Mouse (Mus musculus) heart, adult 11 months (tissue): ENCODE measurements around the gene Snai1.

Experiments
- DNase-seq: peaks from one replicate; pipeline ENCODE4 v3.0.0; 2022

The Snai1 gene

DNA sequence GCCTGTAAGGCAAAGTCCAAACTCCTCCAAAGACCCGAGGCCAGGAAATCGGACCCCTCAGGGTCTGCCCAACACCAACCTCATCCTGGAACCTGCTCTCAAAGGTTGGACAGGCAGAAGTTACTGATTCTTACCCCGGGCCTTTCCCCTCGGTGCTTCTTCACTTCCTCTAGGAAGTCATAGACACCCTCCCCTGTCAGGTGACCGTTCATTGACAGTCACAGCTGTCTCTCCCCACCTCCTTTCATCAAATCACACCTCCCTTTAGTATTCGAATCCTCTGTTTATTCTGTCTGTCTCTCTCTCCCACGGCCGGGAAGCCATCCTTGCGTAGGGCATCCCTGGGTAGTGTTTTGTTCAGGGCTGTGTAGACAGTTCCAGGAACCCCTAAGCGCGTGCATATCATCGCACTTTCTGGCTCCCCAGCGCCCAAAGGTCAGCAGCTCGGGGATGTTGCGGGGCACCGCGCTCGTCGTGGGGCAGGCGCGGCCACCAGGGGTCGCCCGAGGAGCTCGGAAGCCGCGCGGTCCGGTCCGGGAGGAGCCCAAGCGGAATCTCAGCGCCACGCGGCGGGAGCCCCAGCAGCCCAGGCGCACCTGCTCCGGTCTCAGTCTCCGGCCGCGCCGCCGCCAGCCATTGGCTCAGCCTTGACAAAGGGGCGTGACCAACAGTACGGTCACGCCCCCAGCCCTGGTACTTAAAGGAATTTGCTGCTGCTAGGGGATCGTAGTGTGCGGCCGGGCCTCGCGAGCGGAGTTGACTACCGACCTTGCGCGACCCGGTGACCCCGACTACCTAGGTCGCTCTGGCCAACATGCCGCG, at the start of gene Snai1:
TSS of gene Snai1 (plus strand) at position 720 of the 822 bp plus-strand sequence.
- peak; percentile 100 for DNase-seq

DNA sequence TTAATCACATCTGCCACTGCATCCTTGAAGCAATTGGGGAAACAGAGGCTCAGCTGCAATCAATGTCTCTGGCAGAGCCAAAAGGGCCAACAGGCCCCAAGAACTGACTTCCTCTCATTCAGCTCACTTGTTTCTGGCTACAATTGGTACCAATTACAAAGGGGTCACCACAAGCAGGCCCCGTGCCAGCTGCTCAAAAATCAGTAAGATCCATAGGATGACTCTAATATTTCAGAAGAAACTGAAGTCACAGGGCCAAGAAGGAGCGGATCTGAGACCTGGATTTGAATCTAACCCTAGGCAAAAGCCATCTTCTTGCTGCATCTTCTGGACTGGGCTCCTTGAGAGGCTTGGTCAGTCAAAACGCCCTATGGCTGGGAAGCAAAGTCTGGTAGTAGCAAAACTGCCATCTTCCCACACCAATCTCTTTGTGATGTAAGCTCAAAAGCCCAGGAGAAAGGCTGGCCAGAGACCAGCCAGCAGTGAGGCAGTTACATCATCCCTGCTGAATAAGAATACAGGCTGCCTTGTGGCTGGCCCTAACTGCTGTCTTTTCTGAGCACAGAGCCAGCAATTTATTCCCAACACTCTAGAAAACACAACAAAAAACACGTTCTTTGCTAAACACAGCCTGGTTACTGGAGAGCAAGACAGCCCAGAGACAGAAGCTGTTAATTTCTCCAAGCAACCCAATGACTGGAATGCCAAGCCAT, 47.0 kb upstream of the Snai1 start:
- peak; percentile 93 for DNase-seq

DNA sequence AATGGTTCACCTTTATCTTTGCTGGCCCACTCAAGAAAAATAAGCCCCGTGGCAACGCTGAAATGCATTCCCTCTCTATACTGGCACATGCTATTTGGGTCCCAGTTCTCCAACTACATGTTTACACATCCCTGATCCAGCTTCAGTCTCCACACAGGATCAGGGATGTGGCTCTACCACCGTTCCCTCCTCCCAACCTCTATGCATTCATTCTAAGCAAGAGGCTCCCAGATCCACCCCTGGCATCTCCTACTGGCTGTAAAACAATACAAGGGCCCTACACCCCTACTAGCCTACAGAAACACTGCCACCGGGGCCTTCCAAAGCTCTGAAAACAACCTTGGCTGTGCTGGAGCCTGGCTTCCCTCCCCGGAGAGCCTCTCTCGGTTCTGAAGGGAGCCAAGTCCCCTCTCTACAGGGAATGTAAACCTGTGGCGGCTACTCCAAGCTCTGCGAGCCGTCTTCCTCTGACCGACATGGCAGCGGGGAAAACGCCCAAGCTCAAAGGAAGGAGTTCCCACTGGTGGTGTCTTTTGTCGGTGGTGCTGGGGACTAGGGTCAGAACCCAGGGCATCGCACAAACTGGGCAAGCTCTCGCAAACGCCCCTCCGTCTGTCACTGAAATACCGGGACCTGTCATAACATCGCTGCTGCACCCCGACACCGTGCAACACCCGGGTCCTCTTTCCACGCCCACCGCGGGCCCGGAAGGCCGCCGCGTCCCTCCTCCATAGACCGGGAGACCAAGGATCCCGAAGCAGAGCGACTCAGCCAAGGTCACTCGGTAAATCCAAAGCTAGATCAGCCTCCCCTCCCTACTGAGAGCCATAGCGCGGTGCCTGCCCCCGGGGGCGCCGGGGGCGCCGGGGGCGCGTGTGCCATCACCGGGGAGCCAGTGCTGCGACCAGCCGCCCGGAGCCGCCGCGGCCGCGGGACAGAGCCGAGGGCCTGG, 46.0 kb upstream of the Snai1 start, which contains the start of gene Rnf114:
TSS of gene Rnf114 (plus strand) at position 889 of the 952 bp plus-strand sequence.
- peak; percentile 88 for DNase-seq

DNA sequence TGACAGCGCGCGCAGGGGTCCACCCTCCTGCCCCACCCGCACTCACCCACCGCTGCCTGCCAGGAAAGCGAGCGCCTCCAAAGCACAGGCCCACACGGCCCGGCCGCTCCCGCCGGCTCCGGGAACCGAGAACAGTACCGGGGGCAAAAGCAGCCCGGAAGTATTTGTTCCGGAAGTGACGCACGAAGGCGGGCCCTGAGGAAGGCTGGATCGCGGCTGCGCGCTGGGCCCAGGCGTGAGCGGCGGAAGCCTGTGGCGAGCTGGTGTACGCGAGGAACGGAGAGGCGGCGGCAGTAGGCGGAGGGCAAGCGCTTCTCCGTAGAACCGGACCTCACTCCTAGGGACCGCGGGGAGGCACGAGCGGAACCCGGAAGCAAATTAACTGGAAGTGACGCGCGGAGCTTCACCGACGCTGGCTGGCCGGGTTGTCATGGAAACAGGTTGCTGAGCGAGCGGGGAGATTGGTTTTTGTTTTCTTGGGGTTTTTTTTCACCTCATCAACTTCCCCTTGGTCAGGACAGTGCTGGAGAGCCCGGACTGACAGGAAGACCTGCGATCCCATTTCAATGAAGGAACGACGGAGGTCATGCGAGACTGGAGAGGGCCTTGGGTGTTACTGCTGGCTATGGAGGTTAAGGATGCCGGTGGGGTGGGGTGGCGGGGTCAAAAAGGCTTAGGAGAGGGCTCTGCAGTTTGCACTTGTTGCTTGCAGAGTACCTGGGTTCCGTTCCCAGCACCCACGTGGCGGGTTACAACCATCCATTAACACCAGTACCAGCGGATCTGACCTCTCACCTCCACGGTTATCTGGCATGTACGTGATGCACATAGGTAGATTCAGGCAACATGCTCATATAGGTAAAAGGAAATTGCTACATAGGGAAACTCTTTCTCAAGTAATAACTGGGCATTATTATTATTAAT, 45.0 kb upstream of the Snai1 start, which contains the start of gene Spata2:
TSS of gene Spata2 (minus strand) at position 175 of the 924 bp plus-strand sequence.
- peak; percentile 100 for DNase-seq

- DNase-seq = no peak
Measured at GRCm38 (mm10) chr2:167496437-167496836, 41.6 kb upstream of the Snai1 start.

- no peak for DNase-seq
Measured at GRCm38 (mm10) chr2:167497272-167497671, 40.7 kb upstream of the Snai1 start.

DNA sequence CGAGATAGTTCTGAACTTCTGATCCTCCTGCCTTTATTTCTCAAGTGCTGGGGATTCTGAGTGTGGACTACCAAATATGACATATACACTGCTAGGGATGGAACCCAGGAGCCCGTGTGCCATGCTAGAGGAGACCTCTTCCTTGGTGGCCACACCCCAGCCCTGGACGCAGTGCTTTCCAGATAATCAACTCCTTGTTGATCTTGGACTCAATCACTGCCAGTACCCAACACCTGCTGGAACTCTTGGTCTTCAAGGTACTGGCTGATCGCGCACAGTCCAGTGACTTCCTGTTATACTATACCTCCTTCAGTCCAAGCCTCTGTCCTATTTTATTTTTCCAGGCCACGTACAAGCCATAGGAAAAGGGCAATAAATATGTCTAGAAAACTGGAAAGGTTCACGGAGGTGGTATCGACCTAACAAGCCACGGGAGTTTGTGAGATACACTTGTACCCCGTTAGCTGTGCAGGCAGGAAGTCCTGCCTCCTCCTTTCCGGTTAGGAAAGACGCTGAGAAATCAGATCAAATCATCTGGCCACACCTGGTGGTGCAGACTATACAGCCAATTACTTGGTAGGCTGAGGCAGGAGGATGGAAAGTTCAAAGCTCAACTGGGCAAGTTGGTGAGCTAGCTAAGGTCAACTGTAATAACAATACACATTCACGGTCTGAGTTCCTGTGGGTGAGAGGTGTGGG, 35.3 kb upstream of the Snai1 start:
- DNase-seq = peak; percentile 93

DNA sequence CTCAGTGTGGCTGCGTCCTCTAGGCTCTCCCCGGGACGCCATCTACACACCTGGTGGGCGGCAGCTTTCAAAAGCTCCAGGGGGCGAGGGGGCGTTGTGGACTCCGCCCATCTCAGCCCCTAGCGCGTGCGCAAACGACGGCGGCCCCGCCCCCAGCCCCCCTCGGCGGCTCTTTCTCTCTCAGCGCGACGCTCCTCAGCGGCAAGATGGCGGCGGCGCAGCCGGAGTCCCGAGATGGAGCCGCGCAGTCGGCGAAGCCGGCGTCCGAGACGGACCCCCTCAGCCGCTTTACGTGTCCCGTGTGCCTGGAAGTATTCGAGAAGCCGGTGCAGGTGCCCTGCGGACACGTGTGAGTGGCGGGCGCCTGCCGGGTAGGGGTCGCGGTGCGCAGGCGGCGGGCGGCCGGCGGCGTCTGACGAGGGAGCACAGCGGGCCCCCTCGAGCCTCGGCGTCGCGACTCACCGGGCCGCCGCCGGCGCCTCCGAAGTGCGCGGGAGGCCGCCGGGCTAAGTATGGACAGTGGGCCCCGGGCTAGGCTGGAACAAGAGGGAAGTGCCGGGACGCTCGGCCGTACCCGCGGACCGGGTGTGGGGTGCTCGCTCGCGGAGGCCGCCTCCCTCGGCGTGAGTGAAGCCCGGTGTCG, 34.6 kb upstream of the Snai1 start:
- DNase-seq = peak; percentile 99

GRCm38 (mm10) chr2:167503896-167504349, 34.1 kb upstream of the Snai1 start:
- DNase-seq = peak; percentile 97

DNA sequence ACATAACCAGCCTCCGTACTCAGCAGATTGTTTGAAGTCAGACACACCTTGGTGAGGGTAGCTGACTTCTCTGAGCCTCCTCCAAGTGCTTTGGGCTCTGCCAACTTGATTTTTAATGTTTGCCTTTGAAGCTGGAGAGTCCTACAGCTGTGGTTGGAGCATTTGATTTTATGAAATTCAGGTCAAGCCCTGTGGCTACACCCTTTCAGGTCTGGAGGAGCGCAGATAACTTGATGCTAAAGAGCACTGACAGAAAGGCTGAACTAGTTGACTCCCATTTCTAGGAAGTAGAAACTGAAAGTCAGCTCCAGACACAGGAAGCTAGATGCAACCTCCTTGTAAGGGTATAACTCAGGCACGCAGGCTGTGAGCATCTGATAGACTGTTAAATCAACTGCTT, 32.9 kb upstream of the Snai1 start:
- DNase-seq = peak; percentile 91

- peak; percentile 87 for DNase-seq
Measured at GRCm38 (mm10) chr2:167506546-167507260, 31.3 kb upstream of the Snai1 start.

- DNase-seq = peak; percentile 77
Measured at GRCm38 (mm10) chr2:167507719-167508385, 30.1 kb upstream of the Snai1 start.

DNA sequence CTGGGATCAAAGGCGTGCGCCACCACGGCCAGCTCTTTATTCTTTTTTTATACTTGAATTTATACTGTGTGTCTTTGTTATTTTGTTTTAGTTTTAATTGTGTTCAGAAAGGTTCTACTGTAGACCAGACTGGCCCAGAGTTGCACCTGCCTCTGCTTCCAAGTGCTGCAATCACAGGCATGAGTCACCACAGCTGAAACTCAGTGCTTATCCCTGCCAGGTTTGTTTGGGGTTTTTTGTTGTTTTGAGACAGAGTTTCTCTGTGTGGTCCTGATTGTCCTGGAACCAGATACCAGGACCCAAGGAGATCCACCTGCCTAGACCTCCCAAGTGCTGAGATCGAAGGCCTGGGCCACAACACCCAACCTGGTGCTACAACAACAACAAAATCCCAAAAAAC, 29.4 kb upstream of the Snai1 start:
- peak; percentile 87 for DNase-seq

DNA sequence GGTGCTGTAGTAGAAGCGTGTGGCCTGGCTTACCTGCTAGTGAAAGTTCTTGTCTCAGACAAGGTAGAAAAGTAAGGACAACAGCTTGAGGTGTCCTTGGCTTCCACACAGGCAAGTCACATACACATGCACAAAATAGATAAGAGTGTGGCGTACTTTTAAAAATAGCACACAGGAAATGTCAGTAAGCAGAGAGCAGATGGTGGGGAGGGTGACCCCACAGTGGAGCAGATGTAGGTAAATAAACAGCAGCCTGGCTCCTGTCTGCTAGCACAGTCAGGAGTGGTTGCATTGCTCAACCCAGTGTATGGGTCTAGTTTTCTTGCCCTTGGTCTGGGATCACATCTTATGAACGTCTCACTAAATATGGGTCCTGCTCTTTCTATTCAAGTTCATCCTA, 27.5 kb upstream of the Snai1 start:
- peak; percentile 94 for DNase-seq

- DNase-seq = peak; percentile 89
Measured at GRCm38 (mm10) chr2:167512365-167512764, 25.6 kb upstream of the Snai1 start.

DNA sequence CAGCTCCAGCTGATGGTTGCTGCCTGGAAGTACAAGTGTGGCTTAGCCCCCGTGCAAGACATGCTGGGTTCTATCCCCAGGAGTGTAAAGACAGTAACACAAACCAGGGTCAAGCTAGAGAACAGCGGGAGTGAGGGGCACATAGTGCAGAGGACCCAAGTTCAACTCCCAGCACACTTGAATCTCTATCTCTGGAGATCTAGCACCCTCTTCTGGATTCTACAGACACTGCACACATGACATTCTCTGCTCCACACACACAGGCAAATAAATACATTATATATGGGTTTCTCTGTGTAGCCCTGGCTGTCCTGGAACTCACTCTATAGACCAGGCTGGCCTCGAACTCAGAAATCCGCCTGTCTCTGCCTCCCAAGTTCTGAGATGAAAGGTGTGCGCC, 25.0 kb upstream of the Snai1 start:
- peak; percentile 84 for DNase-seq

DNA sequence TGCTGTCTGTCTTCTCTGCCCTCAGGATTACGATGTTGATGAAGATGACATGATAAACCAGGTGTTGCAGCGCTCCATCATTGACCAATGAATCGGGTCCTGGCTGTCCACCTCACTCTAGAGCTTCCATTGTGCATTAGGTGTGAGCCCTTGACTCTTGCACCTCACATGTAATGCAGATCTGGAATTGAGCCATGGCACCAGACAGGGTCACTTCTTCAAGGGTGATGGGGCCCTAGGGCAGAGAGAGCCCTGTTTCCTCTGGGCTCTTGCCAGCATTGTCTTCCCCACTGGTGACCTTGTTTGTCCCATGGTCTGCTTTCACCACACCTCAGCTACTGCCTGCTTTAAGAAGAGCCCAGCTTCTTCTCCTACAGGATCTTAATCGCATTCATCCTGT, 23.4 kb upstream of the Snai1 start:
- peak; percentile 93 for DNase-seq

DNA sequence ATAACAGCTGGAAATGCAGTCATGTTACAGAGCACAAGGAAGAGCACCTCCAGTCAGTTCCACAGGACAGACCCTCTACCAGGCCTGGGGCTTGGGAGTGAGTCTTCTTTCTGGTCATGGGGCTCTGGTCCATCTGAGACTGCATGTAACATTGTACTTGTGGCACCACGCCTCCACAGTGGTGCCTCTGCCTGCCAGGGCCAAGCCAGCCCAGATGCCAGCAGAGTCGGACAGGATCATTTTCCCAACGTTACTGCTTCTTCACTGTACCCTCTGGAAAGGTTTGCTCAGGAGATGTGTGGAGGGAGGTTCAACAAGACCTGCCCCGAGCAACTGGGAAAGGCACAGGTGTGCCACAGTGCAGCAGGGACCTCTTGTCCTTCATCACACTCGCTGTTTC, 22.3 kb upstream of the Snai1 start:
- DNase-seq = peak; percentile 85
